Mouse (Mus musculus) midbrain, embryonic 10.5 days (tissue): ENCODE measurements around the gene Tubg2. TPM values are rescaled to one million over a fixed set of nuclear protein-coding genes. Genes with fewer than 3 reads are reported as not detected.

Source experiments
- DNase-seq: peaks from one replicate; pipeline ENCODE4 v3.0.0-alpha.2; 2017; ENCODE audit warnings: low spot score
- H3K27ac ChIP-seq: fragments of 300-500 bp; sonication (generic); replicated peaks from 2 replicates; pipeline ENCODE4 v1.5.1; 2016; ENCODE audit warnings: mild to moderate bottlenecking
- H3K27me3 ChIP-seq: fragments of 300-500 bp; sonication (generic); 2 replicates; pipeline ENCODE4 v1.6.1; 2016; ENCODE audit warnings: low read depth, mild to moderate bottlenecking; ENCODE audit not compliant: poor library complexity, severe bottlenecking
- H3K36me3 ChIP-seq: fragments of 300-500 bp; sonication (generic); 2 replicates; pipeline ENCODE4 v1.6.1; 2016; ENCODE audit warnings: mild to moderate bottlenecking, moderate library complexity
- H3K4me1 ChIP-seq: fragments of 300-500 bp; sonication (generic); 2 replicates; pipeline ENCODE4 v1.6.1; 2016
- H3K4me3 ChIP-seq: fragments of 300-500 bp; sonication (generic); 2 replicates; pipeline ENCODE4 v1.5.1; 2016; ENCODE audit warnings: mild to moderate bottlenecking, moderate library complexity
- H3K9me3 ChIP-seq: fragments of 300-500 bp; sonication (generic); replicated peaks from 2 replicates; pipeline ENCODE4 v1.6.1; 2016; ENCODE audit warnings: mild to moderate bottlenecking
- WGBS: fragments of 180-500 bp; shearing (Covaris S2); methylation state at CpG from one replicate; pipeline ENCODE4 v1.1.7; 2016; 5-methylcytosine and 5-hydroxymethylcytosine counted together
- polyA plus RNA-seq: library from polyadenylated mRNA; unstranded; fragments of >200 nt; fragmentation: Nextera tagmentation; extraction: Ambion mirVana; gene quantifications from 2 replicates; pipeline ENCODE4 v1.2.1, GENCODE M21; 2016

Gene Tubg2
- polyA plus RNA-seq, 1 experiment from 2014 or later: 2.1 TPM

GRCm38 (mm10) chr11:101178061-101179058 is 22.7 kb downstream of the Tubg2 start:
- 54% methylated on average over 36 of the region's 36 CpGs for WGBS
- no peak for DNase-seq
- peaks cover 87% of the 10 kb centered on the region for H3K27me3 ChIP-seq
- H3K27ac ChIP-seq: no peak overlapping the region
- H3K4me3 ChIP-seq: peak overlapping the region; percentile 2; the same call in 1 of the 2 replicates
- H3K36me3 ChIP-seq: no peaks in the 10 kb centered on the region
- no peaks in the 10 kb centered on the region for H3K9me3 ChIP-seq
- H3K4me1 ChIP-seq: peaks cover 62% of the 10 kb centered on the region

- Histone ChIP-seq H3K4me3 (no peak overlapping the region), H3K27ac (no peak overlapping the region), H3K36me3 (no peaks in the 10 kb centered on the region), H3K27me3 (peaks cover 83% of the 10 kb centered on the region), H3K9me3 (no peaks in the 10 kb centered on the region), H3K4me1 (peaks cover 58% of the 10 kb centered on the region)
- WGBS: 85% methylated on average over 15 of the region's 15 CpGs
- DNase-seq: no peak
These were observed 23.6 kb downstream of the Tubg2 start for GRCm38 (mm10) chr11:101179306-101179705.

GRCm38 (mm10) chr11:101180261-101180660 is 24.6 kb downstream of the Tubg2 start:
- Histone ChIP-seq H3K4me3 (no peak overlapping the region), H3K9me3 (no peaks in the 10 kb centered on the region), H3K27ac (no peak overlapping the region), H3K36me3 (no peaks in the 10 kb centered on the region), H3K4me1 (peaks cover 49% of the 10 kb centered on the region), H3K27me3 (peaks cover 73% of the 10 kb centered on the region)
- WGBS: 68% methylated on average over 17 of the region's 17 CpGs
- no peak for DNase-seq

- H3K27ac ChIP-seq: no peak overlapping the region
- H3K4me3 ChIP-seq: no peak overlapping the region
- H3K36me3 ChIP-seq: no peaks in the 10 kb centered on the region
- peaks cover 42% of the 10 kb centered on the region for H3K4me1 ChIP-seq
- peaks cover 65% of the 10 kb centered on the region for H3K27me3 ChIP-seq
- H3K9me3 ChIP-seq: no peaks in the 10 kb centered on the region
- 45% methylated on average over 10 of the region's 10 CpGs for WGBS
- DNase-seq: peak; percentile 69
These were observed 25.4 kb downstream of the Tubg2 start for GRCm38 (mm10) chr11:101180846-101181740.

GRCm38 (mm10) chr11:101181961-101182360 is 26.3 kb downstream of the Tubg2 start:
- Histone ChIP-seq H3K36me3 (no peaks in the 10 kb centered on the region), H3K9me3 (no peaks in the 10 kb centered on the region), H3K4me3 (no peak overlapping the region), H3K27me3 (peaks cover 56% of the 10 kb centered on the region), H3K27ac (no peak overlapping the region), H3K4me1 (peaks cover 34% of the 10 kb centered on the region)
- 91% methylated on average over 11 of the region's 11 CpGs for WGBS
- DNase-seq: no peak

- Histone ChIP-seq H3K27ac (no peak overlapping the region), H3K4me1 (peaks cover 26% of the 10 kb centered on the region), H3K4me3 (no peak overlapping the region), H3K27me3 (peaks cover 46% of the 10 kb centered on the region), H3K9me3 (no peaks in the 10 kb centered on the region), H3K36me3 (no peaks in the 10 kb centered on the region)
- WGBS: 82% methylated on average over 14 of the region's 14 CpGs
- DNase-seq: no peak
These were observed 27.2 kb downstream of the Tubg2 start for GRCm38 (mm10) chr11:101182771-101183517.

- no peaks in the 10 kb centered on the region for H3K9me3 ChIP-seq
- no peaks in the 10 kb centered on the region for H3K36me3 ChIP-seq
- H3K4me1 ChIP-seq: peaks cover 38% of the 10 kb centered on the region
- DNase-seq: no peak
- H3K27me3 ChIP-seq: peaks cover 28% of the 10 kb centered on the region
- no peak overlapping the region for H3K4me3 ChIP-seq
- 92% methylated on average over 12 of the region's 12 CpGs for WGBS
- no peak overlapping the region for H3K27ac ChIP-seq
These were observed 29.3 kb downstream of the Tubg2 start for GRCm38 (mm10) chr11:101184984-101185383.

- Histone ChIP-seq H3K9me3 (no peaks in the 10 kb centered on the region), H3K4me1 (peaks cover 40% of the 10 kb centered on the region), H3K4me3 (no peak overlapping the region), H3K36me3 (no peaks in the 10 kb centered on the region), H3K27me3 (peaks cover 24% of the 10 kb centered on the region), H3K27ac (no peak overlapping the region)
- no peak for DNase-seq
- WGBS: 91% methylated on average over 4 of the region's 4 CpGs
These were observed 29.7 kb downstream of the Tubg2 start for GRCm38 (mm10) chr11:101185441-101185840.

- Histone ChIP-seq H3K36me3 (no peaks in the 10 kb centered on the region), H3K4me1 (peaks cover 50% of the 10 kb centered on the region), H3K27me3 (peaks cover 20% of the 10 kb centered on the region; the same call in 1 of the 2 replicates), H3K27ac (no peak overlapping the region), H3K4me3 (no peak overlapping the region), H3K9me3 (no peaks in the 10 kb centered on the region)
- no peak for DNase-seq
- 88% methylated on average over 27 of the region's 27 CpGs for WGBS
These were observed 31.0 kb downstream of the Tubg2 start for GRCm38 (mm10) chr11:101186526-101187247.

- Histone ChIP-seq H3K4me3 (no peak overlapping the region), H3K27ac (no peak overlapping the region), H3K9me3 (no peaks in the 10 kb centered on the region), H3K4me1 (peaks cover 55% of the 10 kb centered on the region), H3K36me3 (0 out of 2 replicates have a peak, but pooled peaks cover under 1% of the 10 kb centered on the region), H3K27me3 (peaks cover 13% of the 10 kb centered on the region; the same call in 1 of the 2 replicates)
- 94% methylated on average over 5 of the region's 5 CpGs for WGBS
- DNase-seq: no peak
These were observed 31.8 kb downstream of the Tubg2 start for GRCm38 (mm10) chr11:101187541-101187940.

GRCm38 (mm10) chr11:101188166-101188805 is 32.6 kb downstream of the Tubg2 start:
- Histone ChIP-seq H3K9me3 (no peaks in the 10 kb centered on the region), H3K27ac (peak overlapping the region; percentile 77), H3K4me3 (no peak overlapping the region), H3K27me3 (peaks cover 6% of the 10 kb centered on the region; the same call in 1 of the 2 replicates), H3K36me3 (0 out of 2 replicates have a peak, but pooled peaks cover 4% of the 10 kb centered on the region), H3K4me1 (peaks cover 52% of the 10 kb centered on the region)
- DNase-seq: no peak
- 87% methylated on average over 11 of the region's 11 CpGs for WGBS
